Mouse (Mus musculus): ENCODE results near the gene Rad51b.

- TF ChIP-seq ELF1 (IDR thresholded peaks at IDR 0.05; ENCODE audit: low read depth, low read length) (no peak), USF1 (IDR thresholded peaks at IDR 0.05; ENCODE audit: low read depth, low read length) (no peak), PAX5 (IDR thresholded peaks at IDR 0.05; ENCODE audit: low read length) (no peak)
Observed at GRCm38 (mm10) chr12:79382416-79382815, 85.3 kb downstream of the Rad51b start.
